Mouse (Mus musculus) midbrain, embryonic 14.5 days (tissue): ENCODE measurements around the gene Lyzl4. TPM values are rescaled to one million over a fixed set of nuclear protein-coding genes. Genes with fewer than 3 reads are reported as not detected.

Source experiments
- ATAC-seq: fragments of 200-750 bp; cut with Nextera tagmentation; 2 replicates; pipeline ENCODE4 v1.8.0; 2017; ENCODE audit warnings: moderate number of reproducible peaks, moderate library complexity; ENCODE audit not compliant: low FRiP score, low TSS enrichment
- DNase-seq: peaks from one replicate; pipeline ENCODE4 v3.0.0-alpha.2; 2015
- H3K27ac ChIP-seq: fragments of 300-500 bp; sonication (generic); replicated peaks from 2 replicates; pipeline ENCODE4 v1.5.1; 2014; ENCODE audit warnings: mild to moderate bottlenecking, low read depth, low read length, moderate library complexity
- H3K27me3 ChIP-seq: fragments of 300-500 bp; sonication (generic); 2 replicates; pipeline ENCODE4 v1.6.1; 2014; ENCODE audit warnings: low read length, control low read depth, mixed read lengths; ENCODE audit not compliant: control insufficient read depth, insufficient read depth
- H3K36me3 ChIP-seq: fragments of 300-500 bp; sonication (generic); 2 replicates; pipeline ENCODE4 v1.6.1; 2014; ENCODE audit warnings: low read length, control low read depth; ENCODE audit not compliant: control insufficient read depth, insufficient read depth
- H3K4me1 ChIP-seq: fragments of 300-500 bp; sonication (generic); 2 replicates; pipeline ENCODE4 v1.6.1; 2014; ENCODE audit warnings: mild to moderate bottlenecking, antibody characterized with exemption, low read length, control low read depth; ENCODE audit not compliant: control insufficient read depth, insufficient read depth
- H3K4me2 ChIP-seq: fragments of 300-500 bp; sonication (generic); 2 replicates; pipeline ENCODE4 v1.6.1; 2014; ENCODE audit warnings: mild to moderate bottlenecking, low read length, moderate library complexity
- H3K4me3 ChIP-seq: fragments of 300-500 bp; sonication (generic); replicated peaks from 2 replicates; pipeline ENCODE4 v1.5.1; 2014; ENCODE audit warnings: low read depth, low read length
- H3K9ac ChIP-seq: fragments of 300-500 bp; sonication (generic); replicated peaks from 2 replicates; pipeline ENCODE4 v1.6.1; 2014; ENCODE audit warnings: mild to moderate bottlenecking, low read length, moderate library complexity
- H3K9me3 ChIP-seq: fragments of 300-500 bp; sonication (generic); 2 replicates; pipeline ENCODE4 v1.6.1; 2016; ENCODE audit warnings: low read length, control low read depth, mixed read lengths; ENCODE audit not compliant: control insufficient read depth
- WGBS: fragments of 180-500 bp; shearing (Covaris S2); extraction: QIAGEN DNeasy Blood & Tissue Kit; methylation state at CpG from one replicate; pipeline ENCODE4 v1.1.7; 2014; 5-methylcytosine and 5-hydroxymethylcytosine counted together
- polyA plus RNA-seq: library from polyadenylated mRNA; unstranded; fragments of >200 nt; fragmentation: Nextera tagmentation; extraction: Ambion mirVana; gene quantifications from 2 replicates; pipeline ENCODE4 v1.2.1, GENCODE M21; 2014

Gene Lyzl4
- polyA plus RNA-seq, 1 experiment from 2014 or later, result not detected

- Histone ChIP-seq H3K4me2 (no peak overlapping the region), H3K27ac (no peak overlapping the region), H3K4me1 (no peaks in the 10 kb centered on the region), H3K4me3 (no peak overlapping the region), H3K36me3 (no peaks in the 10 kb centered on the region), H3K9ac (no peak overlapping the region), H3K27me3 (no peaks in the 10 kb centered on the region), H3K9me3 (no peaks in the 10 kb centered on the region)
- ATAC-seq (no peak), DNase-seq (no peak)
- 87% methylated on average over 2 of the region's 2 CpGs for WGBS
Observed at GRCm38 (mm10) chr9:121675556-121675955, 33.7 kb upstream of the Lyzl4 start.

GRCm38 (mm10) chr9:121675011-121675410 lies 33.1 kb upstream of the Lyzl4 start:
- H3K4me1 ChIP-seq, result 0 out of 2 replicates have a peak, but pooled peaks cover under 1% of the 10 kb centered on the region
- H3K9ac ChIP-seq, result no peak overlapping the region
- no peak for DNase-seq
- no peaks in the 10 kb centered on the region for H3K9me3 ChIP-seq
- H3K4me3 ChIP-seq, result no peak overlapping the region
- H3K27ac ChIP-seq, result no peak overlapping the region
- H3K4me2 ChIP-seq, result no peak overlapping the region
- no peaks in the 10 kb centered on the region for H3K27me3 ChIP-seq
- no peak for ATAC-seq
- H3K36me3 ChIP-seq, result no peaks in the 10 kb centered on the region
- WGBS, result 87% methylated on average over 9 of the region's 9 CpGs

GRCm38 (mm10) chr9:121673716-121674115 lies 31.8 kb upstream of the Lyzl4 start:
- H3K4me2 ChIP-seq, result no peak overlapping the region
- no peaks in the 10 kb centered on the region for H3K36me3 ChIP-seq
- ATAC-seq (no peak), DNase-seq (no peak)
- H3K4me1 ChIP-seq, result 0 out of 2 replicates have a peak, but pooled peaks cover 5% of the 10 kb centered on the region
- no peaks in the 10 kb centered on the region for H3K9me3 ChIP-seq
- H3K27me3 ChIP-seq, result 0 out of 2 replicates have a peak, but pooled peaks cover under 1% of the 10 kb centered on the region
- WGBS, result 83% methylated on average over 5 of the region's 5 CpGs
- H3K9ac ChIP-seq, result no peak overlapping the region
- no peak overlapping the region for H3K27ac ChIP-seq
- no peak overlapping the region for H3K4me3 ChIP-seq

GRCm38 (mm10) chr9:121672311-121672710 lies 30.4 kb upstream of the Lyzl4 start:
- H3K9me3 ChIP-seq, result no peaks in the 10 kb centered on the region

GRCm38 (mm10) chr9:121671300-121671699 lies 29.4 kb upstream of the Lyzl4 start:
- Histone ChIP-seq H3K9ac (no peak overlapping the region), H3K27ac (no peak overlapping the region), H3K36me3 (no peaks in the 10 kb centered on the region), H3K4me3 (no peak overlapping the region), H3K4me2 (no peak overlapping the region), H3K4me1 (0 out of 2 replicates have a peak, but pooled peaks cover 5% of the 10 kb centered on the region), H3K27me3 (0 out of 2 replicates have a peak, but pooled peaks cover 6% of the 10 kb centered on the region), H3K9me3 (no peaks in the 10 kb centered on the region)
- ATAC-seq (no peak), DNase-seq (peak; percentile 81)
- 20% methylated on average over 7 of the region's 7 CpGs for WGBS

More at GRCm38 (mm10) chr9:121672311-121672710, 30.4 kb upstream of the Lyzl4 start:
- Histone ChIP-seq H3K4me1 (0 out of 2 replicates have a peak, but pooled peaks cover 5% of the 10 kb centered on the region), H3K36me3 (no peaks in the 10 kb centered on the region), H3K4me2 (no peak overlapping the region), H3K27ac (no peak overlapping the region), H3K4me3 (no peak overlapping the region), H3K9ac (no peak overlapping the region), H3K27me3 (0 out of 2 replicates have a peak, but pooled peaks cover 6% of the 10 kb centered on the region)
- ATAC-seq, result no peak
- DNase-seq, result no peak
- WGBS, result 68% methylated on average over 5 of the region's 5 CpGs

GRCm38 (mm10) chr9:121669348-121669791 lies 27.5 kb upstream of the Lyzl4 start:
- 0 out of 2 replicates have a peak, but pooled peaks cover 6% of the 10 kb centered on the region for H3K27me3 ChIP-seq
- H3K4me3 ChIP-seq, result peak overlapping the region; percentile 38
- H3K9me3 ChIP-seq, result no peaks in the 10 kb centered on the region
- ATAC-seq (peak; percentile 55; the same call in 1 of the 2 replicates), DNase-seq (peak; percentile 85)
- H3K27ac ChIP-seq, result no peak overlapping the region
- H3K4me2 ChIP-seq, result peak overlapping the region; percentile 65
- under 1% methylated on average over 28 of the region's 28 CpGs for WGBS
- no peaks in the 10 kb centered on the region for H3K36me3 ChIP-seq
- peak overlapping the region; percentile 62 for H3K9ac ChIP-seq
- H3K4me1 ChIP-seq, result 0 out of 2 replicates have a peak, but pooled peaks cover 5% of the 10 kb centered on the region

- DNase-seq (no peak), ATAC-seq (no peak)
- H3K4me2 ChIP-seq, result no peak overlapping the region
- H3K36me3 ChIP-seq, result no peaks in the 10 kb centered on the region
- no peak overlapping the region for H3K9ac ChIP-seq
- no peaks in the 10 kb centered on the region for H3K9me3 ChIP-seq
- H3K27me3 ChIP-seq, result 0 out of 2 replicates have a peak, but pooled peaks cover 6% of the 10 kb centered on the region
- 60% methylated on average over 11 of the region's 11 CpGs for WGBS
- H3K4me3 ChIP-seq, result no peak overlapping the region
- H3K27ac ChIP-seq, result no peak overlapping the region
- 0 out of 2 replicates have a peak, but pooled peaks cover 5% of the 10 kb centered on the region for H3K4me1 ChIP-seq
Observed at GRCm38 (mm10) chr9:121667822-121668221, 25.9 kb upstream of the Lyzl4 start.

- Histone ChIP-seq H3K9me3 (no peaks in the 10 kb centered on the region), H3K36me3 (no peaks in the 10 kb centered on the region), H3K4me1 (0 out of 2 replicates have a peak, but pooled peaks cover 5% of the 10 kb centered on the region), H3K27ac (no peak overlapping the region), H3K4me3 (no peak overlapping the region), H3K4me2 (no peak overlapping the region), H3K27me3 (0 out of 2 replicates have a peak, but pooled peaks cover 6% of the 10 kb centered on the region), H3K9ac (no peak overlapping the region)
- DNase-seq (no peak), ATAC-seq (no peak)
- WGBS, result 62% methylated on average over 16 of the region's 16 CpGs
Observed at GRCm38 (mm10) chr9:121666957-121667630, 25.2 kb upstream of the Lyzl4 start.

GRCm38 (mm10) chr9:121664104-121664503 lies 22.2 kb upstream of the Lyzl4 start:
- H3K9ac ChIP-seq, result no peak overlapping the region
- H3K4me2 ChIP-seq, result no peak overlapping the region
- H3K27me3 ChIP-seq, result 0 out of 2 replicates have a peak, but pooled peaks cover 6% of the 10 kb centered on the region
- ATAC-seq (no peak), DNase-seq (no peak)
- WGBS, result 86% methylated on average over 5 of the region's 5 CpGs
- no peak overlapping the region for H3K27ac ChIP-seq
- H3K4me3 ChIP-seq, result no peak overlapping the region
- no peaks in the 10 kb centered on the region for H3K36me3 ChIP-seq
- no peaks in the 10 kb centered on the region for H3K9me3 ChIP-seq
- no peaks in the 10 kb centered on the region for H3K4me1 ChIP-seq
